In genomic region chr2:90870136-90870601, GRCm38 (mm10) we compare ENCODE assay signal across 8 mouse cellular contexts. TPM values are rescaled to one million over a fixed set of nuclear protein-coding genes. Genes with fewer than 3 reads are reported as not detected.
DNase-seq lines count a peak whose midpoint lies in the region; ATAC-seq and TF ChIP-seq lines count a peak whose summit lies in the region.

No protein-coding gene starts in this region.

- 0 out of 2 replicates have a peak overlapping the region, but pooled peaks have one; percentile 36 for H3K27ac ChIP-seq in hindbrain, embryonic 11.5 days (ENCODE audit: low read depth, low read length)
- no peak overlapping the region for H3K27ac ChIP-seq in hindbrain, embryonic 14.5 days
- H3K27ac ChIP-seq in heart, adult 2 months, result peak overlapping the region; percentile 66
- H3K27ac ChIP-seq in limb, embryonic 14.5 days (replicated peaks; ENCODE audit: low read depth, low read length), result no peak overlapping the region

- H3K36me3 ChIP-seq in hindbrain, embryonic 11.5 days (ENCODE audit: control insufficient read depth, insufficient read depth, low read length), result no peaks in the 10 kb centered on the region
- peaks cover 26% of the 10 kb centered on the region for H3K36me3 ChIP-seq in hindbrain, embryonic 14.5 days (replicated peaks; ENCODE audit: control insufficient read depth, insufficient read depth)
- H3K36me3 ChIP-seq in heart, adult 2 months (ENCODE audit: control insufficient read depth, insufficient read depth, low read length), result peaks cover 14% of the 10 kb centered on the region
- peaks cover 24% of the 10 kb centered on the region for H3K36me3 ChIP-seq in limb, embryonic 14.5 days (ENCODE audit: control insufficient read depth, insufficient read depth, low read length)

- H3K9ac ChIP-seq in hindbrain, embryonic 11.5 days (ENCODE audit: low read depth, low read length), result 0 out of 2 replicates have a peak overlapping the region, but pooled peaks have one; percentile 16
- no peak overlapping the region for H3K9ac ChIP-seq in hindbrain, embryonic 14.5 days
- H3K9ac ChIP-seq in heart, adult 2 months (ENCODE audit: low read depth, low read length), result peak overlapping the region; percentile 46
- H3K9ac ChIP-seq in limb, embryonic 14.5 days (ENCODE audit: low read depth, low read length, severe bottlenecking), result 0 out of 2 replicates have a peak overlapping the region, but pooled peaks have one; percentile 5

- 58% methylated on average over 4 of the region's 4 CpGs for WGBS in hindbrain, embryonic 11.5 days
- 54% methylated on average over 4 of the region's 4 CpGs for WGBS in hindbrain, embryonic 14.5 days
- WGBS in heart, adult 2 months, result 5% methylated on average over 4 of the region's 4 CpGs
- 46% methylated on average over 4 of the region's 4 CpGs for WGBS in limb, embryonic 14.5 days

- no peak overlapping the region for H3K4me3 ChIP-seq in hindbrain, embryonic 11.5 days (ENCODE audit: low read depth, low read length)
- no peak overlapping the region for H3K4me3 ChIP-seq in hindbrain, embryonic 14.5 days (replicated peaks; ENCODE audit: low read length)
- H3K4me3 ChIP-seq in heart, adult 2 months, result no peak overlapping the region
- no peak overlapping the region for H3K4me3 ChIP-seq in limb, embryonic 14.5 days (replicated peaks; ENCODE audit: low read length)

- no peaks in the 10 kb centered on the region for H3K9me3 ChIP-seq in hindbrain, embryonic 11.5 days (ENCODE audit: control insufficient read depth, low read length)
- H3K9me3 ChIP-seq in hindbrain, embryonic 14.5 days (ENCODE audit: control insufficient read depth, low read length), result no peaks in the 10 kb centered on the region
- H3K9me3 ChIP-seq in limb, embryonic 14.5 days (ENCODE audit: control insufficient read depth, low read length), result no peaks in the 10 kb centered on the region

- DNase-seq in hindbrain, embryonic 11.5 days (ENCODE audit: low spot score), result no peak
- DNase-seq in hindbrain, embryonic 14.5 days (ENCODE audit: low spot score), result no peak
- peak; percentile 23 for DNase-seq in NIH3T3 (ENCODE audit: low read depth)
- DNase-seq in heart, adult 2 months, result peak; percentile 35 to 56
- no peak for DNase-seq in limb, embryonic 14.5 days (ENCODE audit: low spot score)
- DNase-seq in right cerebral cortex, postnatal 25 days, result peak; percentile 59
- DNase-seq in thymus, postnatal 10 days (ENCODE audit: low spot score in 2 of 2), result no peak
- no peak for DNase-seq in adrenal gland, postnatal 4 days (ENCODE audit: low spot score in 2 of 2)

- no peaks in the 10 kb centered on the region for H3K27me3 ChIP-seq in hindbrain, embryonic 11.5 days (ENCODE audit: control insufficient read depth, insufficient read depth, low read length)
- H3K27me3 ChIP-seq in hindbrain, embryonic 14.5 days (ENCODE audit: control insufficient read depth, insufficient read depth, low read length), result no peaks in the 10 kb centered on the region
- no peaks in the 10 kb centered on the region for H3K27me3 ChIP-seq in heart, adult 2 months (ENCODE audit: control insufficient read depth, insufficient read depth, low read length)
- no peaks in the 10 kb centered on the region for H3K27me3 ChIP-seq in limb, embryonic 14.5 days (ENCODE audit: control insufficient read depth, insufficient read depth, low read length)

- TF ChIP-seq EP300 in heart, adult 2 months (IDR thresholded peaks at IDR 0.05; ENCODE audit: insufficient read depth, low read depth, low read length), result no peak

- intact Hi-C loops in heart, adult 2 months (cut with DNase I), result no loop called here

- H3K4me1 ChIP-seq in hindbrain, embryonic 11.5 days (replicated peaks; ENCODE audit: control insufficient read depth, insufficient read depth, low read length), result no peaks in the 10 kb centered on the region; the same call in 1 of the 2 replicates
- 0 out of 2 replicates have a peak, but pooled peaks cover 5% of the 10 kb centered on the region for H3K4me1 ChIP-seq in hindbrain, embryonic 14.5 days (replicated peaks; ENCODE audit: control insufficient read depth, insufficient read depth, low read length)
- peaks cover 11% of the 10 kb centered on the region for H3K4me1 ChIP-seq in heart, adult 2 months (ENCODE audit: control insufficient read depth, insufficient read depth, low read length)
- H3K4me1 ChIP-seq in limb, embryonic 14.5 days (ENCODE audit: control insufficient read depth, insufficient read depth, low read length), result no peaks in the 10 kb centered on the region

- H3K79me2 ChIP-seq in heart, adult 2 months (replicated peaks; ENCODE audit: control insufficient read depth, insufficient read depth, low read length), result no peaks in the 10 kb centered on the region

- no peak for ATAC-seq in hindbrain, embryonic 11.5 days (ENCODE audit: low FRiP score)
- no peak for ATAC-seq in hindbrain, embryonic 14.5 days (ENCODE audit: low FRiP score)
- peak; percentile 45; the same call in 1 of the 2 replicates for ATAC-seq in limb, embryonic 14.5 days (ENCODE audit: low FRiP score, low read depth)

- no peak overlapping the region for H3K4me2 ChIP-seq in hindbrain, embryonic 11.5 days (replicated peaks; ENCODE audit: low read depth, low read length)
- H3K4me2 ChIP-seq in hindbrain, embryonic 14.5 days (replicated peaks), result no peak overlapping the region
- H3K4me2 ChIP-seq in limb, embryonic 14.5 days (replicated peaks; ENCODE audit: low read depth, low read length, severe bottlenecking), result no peak overlapping the region

- TF ChIP-seq POLR2A in heart, adult 2 months (IDR thresholded peaks at IDR 0.05; ENCODE audit: insufficient read depth, low read depth, low read length), result peak; percentile 43; the same call in 1 of the 2 replicates
- no peak for TF ChIP-seq POLR2A in limb, embryonic 14.5 days (IDR thresholded peaks at IDR 0.05; ENCODE audit: borderline replicate concordance, extremely low read depth, insufficient read depth, insufficient read length)

- no peak for TF ChIP-seq CTCF in heart, adult 2 months (IDR thresholded peaks at IDR 0.05)

RNA-seq across cellular contexts. Expression of gene C1qtnf4, which starts 15.5 kb away (rescaled TPM):
- polyA plus RNA-seq in hindbrain, embryonic 11.5 days (2014; fragmentation: Nextera tagmentation; extraction: Ambion mirVana), result 15.1 and 21.2 TPM in 2 replicates
- polyA plus RNA-seq in hindbrain, embryonic 14.5 days (2014; fragmentation: Nextera tagmentation; extraction: Ambion mirVana), result 182 and 189 TPM in 2 replicates
- total RNA-seq in heart, adult 2 months (2021), result 1 to 10 TPM; 4.2 to 4.4 TPM
- 6.4 and 8.4 TPM in 2 replicates for polyA plus RNA-seq in heart, adult 2 months (2012; rRNA removed)
- polyA plus RNA-seq in limb, embryonic 14.5 days (2012; rRNA removed), result 28.6 and 38.1 TPM in 2 replicates
- polyA plus RNA-seq in limb, embryonic 14.5 days (2014; fragmentation: Nextera tagmentation; extraction: Ambion mirVana), result 32.0 and 35.0 TPM in 2 replicates
- total RNA-seq in adrenal gland, postnatal 4 days (2021), result 1 to 10 TPM; 5.4 to 5.6 TPM

RNA-seq across cellular contexts. Expression of gene Mtch2, which starts 23.2 kb away (rescaled TPM):
- polyA plus RNA-seq in hindbrain, embryonic 11.5 days (2014; fragmentation: Nextera tagmentation; extraction: Ambion mirVana), result 284 TPM in 2 replicates
- 270 and 276 TPM in 2 replicates for polyA plus RNA-seq in hindbrain, embryonic 14.5 days (2014; fragmentation: Nextera tagmentation; extraction: Ambion mirVana)
- 100 to 1,000 TPM; 171 to 197 TPM for total RNA-seq in heart, adult 2 months (2021)
- 137 and 261 TPM in 2 replicates for polyA plus RNA-seq in heart, adult 2 months (2012; rRNA removed)
- polyA plus RNA-seq in limb, embryonic 14.5 days (2012; rRNA removed), result 111 and 120 TPM in 2 replicates
- polyA plus RNA-seq in limb, embryonic 14.5 days (2014; fragmentation: Nextera tagmentation; extraction: Ambion mirVana), result 201 and 210 TPM in 2 replicates
- total RNA-seq in adrenal gland, postnatal 4 days (2021), result 100 to 1,000 TPM; 177 to 190 TPM

RNA-seq across cellular contexts. Expression of gene Kbtbd4, which starts 34.4 kb away (rescaled TPM):
- polyA plus RNA-seq in hindbrain, embryonic 11.5 days (2014; fragmentation: Nextera tagmentation; extraction: Ambion mirVana), result 46.0 and 49.3 TPM in 2 replicates
- 44.2 and 45.5 TPM in 2 replicates for polyA plus RNA-seq in hindbrain, embryonic 14.5 days (2014; fragmentation: Nextera tagmentation; extraction: Ambion mirVana)
- total RNA-seq in heart, adult 2 months (2021), result 10 to 100 TPM; 20.6 to 23.4 TPM
- 14.0 and 23.3 TPM in 2 replicates for polyA plus RNA-seq in heart, adult 2 months (2012; rRNA removed)
- 25.5 and 26.8 TPM in 2 replicates for polyA plus RNA-seq in limb, embryonic 14.5 days (2012; rRNA removed)
- polyA plus RNA-seq in limb, embryonic 14.5 days (2014; fragmentation: Nextera tagmentation; extraction: Ambion mirVana), result 30.5 and 33.8 TPM in 2 replicates
- 10 to 100 TPM; 35.6 to 37.4 TPM for total RNA-seq in adrenal gland, postnatal 4 days (2021)

RNA-seq across cellular contexts. Expression of gene Ndufs3, which starts 34.5 kb away (rescaled TPM):
- polyA plus RNA-seq in hindbrain, embryonic 11.5 days (2014; fragmentation: Nextera tagmentation; extraction: Ambion mirVana), result 215 and 217 TPM in 2 replicates
- polyA plus RNA-seq in hindbrain, embryonic 14.5 days (2014; fragmentation: Nextera tagmentation; extraction: Ambion mirVana), result 216 and 227 TPM in 2 replicates
- total RNA-seq in heart, adult 2 months (2021), result 100 to 1,000 TPM; 770 to 910 TPM
- 596 and 1,142 TPM in 2 replicates for polyA plus RNA-seq in heart, adult 2 months (2012; rRNA removed)
- 155 and 170 TPM in 2 replicates for polyA plus RNA-seq in limb, embryonic 14.5 days (2012; rRNA removed)
- polyA plus RNA-seq in limb, embryonic 14.5 days (2014; fragmentation: Nextera tagmentation; extraction: Ambion mirVana), result 207 and 219 TPM in 2 replicates
- 100 to 1,000 TPM; 354 to 392 TPM for total RNA-seq in adrenal gland, postnatal 4 days (2021)

Comparison
In these comparisons a context has a peak if more than half of its experiments do, and no peak if none do; other contexts are left out.
1. H3K27ac ChIP-seq: peak in hindbrain, embryonic 11.5 days (single experiment) and heart, adult 2 months (single experiment); none in hindbrain, embryonic 14.5 days (single experiment) and limb, embryonic 14.5 days (single experiment).
2. DNase-seq: peak in NIH3T3 (single experiment), heart, adult 2 months (2 of 2) and right cerebral cortex, postnatal 25 days (single experiment); none in hindbrain, embryonic 11.5 days (single experiment), hindbrain, embryonic 14.5 days (single experiment), limb, embryonic 14.5 days (single experiment), thymus, postnatal 10 days (0 of 2) and adrenal gland, postnatal 4 days (0 of 2).